Mouse (Mus musculus): Measurements from ENCODE around the gene Chmp4b.

Chmp4b gene

GRCm38 (mm10) chr2:154641176-154641575 lies 10.3 kb upstream of the Chmp4b start:
- DNase-seq (ENCODE audit: low read depth, low spot score) = no peak

GRCm38 (mm10) chr2:154642005-154642459 lies 9.5 kb upstream of the Chmp4b start:
- no peak for DNase-seq (ENCODE audit: low read depth, low spot score)

GRCm38 (mm10) chr2:154642712-154643385 lies 8.7 kb upstream of the Chmp4b start:
- no peak for DNase-seq (ENCODE audit: low read depth, low spot score)

GRCm38 (mm10) chr2:154646634-154647033 lies 4.9 kb upstream of the Chmp4b start:
- peak; percentile 31 for DNase-seq (ENCODE audit: low read depth, low spot score)

- peak; percentile 41 for DNase-seq (ENCODE audit: low read depth, low spot score)
These were observed 3.4 kb upstream of the Chmp4b start for GRCm38 (mm10) chr2:154648086-154648485.

GRCm38 (mm10) chr2:154650404-154650803 lies 1.1 kb upstream of the Chmp4b start:
- DNase-seq (ENCODE audit: low read depth, low spot score) = no peak

GRCm38 (mm10) chr2:154654976-154655375 lies 3.5 kb downstream of the Chmp4b start:
- no peak for DNase-seq (ENCODE audit: low read depth, low spot score)

- DNase-seq (ENCODE audit: low read depth, low spot score) = no peak
These were observed 4.4 kb downstream of the Chmp4b start for GRCm38 (mm10) chr2:154655878-154656414.

GRCm38 (mm10) chr2:154656710-154657485 lies 5.4 kb downstream of the Chmp4b start:
- peak; percentile 95 for DNase-seq (ENCODE audit: low read depth, low spot score)

- DNase-seq (ENCODE audit: low read depth, low spot score) = peak; percentile 65
These were observed 6.2 kb downstream of the Chmp4b start for GRCm38 (mm10) chr2:154657486-154658237.

GRCm38 (mm10) chr2:154659070-154659469 lies 7.6 kb downstream of the Chmp4b start:
- no peak for DNase-seq (ENCODE audit: low read depth, low spot score)

GRCm38 (mm10) chr2:154659531-154660074 lies 8.1 kb downstream of the Chmp4b start:
- DNase-seq (ENCODE audit: low read depth, low spot score) = no peak

- no peak for DNase-seq (ENCODE audit: low read depth, low spot score)
These were observed 17.2 kb downstream of the Chmp4b start for GRCm38 (mm10) chr2:154668680-154669079.

- DNase-seq (ENCODE audit: low read depth, low spot score) = no peak
These were observed 18.6 kb downstream of the Chmp4b start for GRCm38 (mm10) chr2:154670106-154670505.

GRCm38 (mm10) chr2:154670741-154671140 lies 19.2 kb downstream of the Chmp4b start:
- no peak for DNase-seq (ENCODE audit: low read depth, low spot score)

GRCm38 (mm10) chr2:154674008-154674407 lies 22.5 kb downstream of the Chmp4b start:
- no peak for DNase-seq (ENCODE audit: low read depth, low spot score)

- no peak for DNase-seq (ENCODE audit: low read depth, low spot score)
These were observed 25.4 kb downstream of the Chmp4b start for GRCm38 (mm10) chr2:154676653-154677609.

GRCm38 (mm10) chr2:154677651-154678139 lies 26.2 kb downstream of the Chmp4b start:
- DNase-seq (ENCODE audit: low read depth, low spot score) = no peak

GRCm38 (mm10) chr2:154678995-154679394 lies 27.5 kb downstream of the Chmp4b start:
- no peak for DNase-seq (ENCODE audit: low read depth, low spot score)

- no peak for DNase-seq (ENCODE audit: low read depth, low spot score)
These were observed 28.8 kb downstream of the Chmp4b start for GRCm38 (mm10) chr2:154680337-154680736.
